Mouse (Mus musculus) gastrocnemius, postnatal 25 days (tissue): ENCODE data around the gene Rad51b. TPM values are rescaled to one million over a fixed set of nuclear protein-coding genes. Genes with fewer than 3 reads are reported as not detected.
A peak's percentile ranks its signal among the peaks of the same experiment; 100 is the strongest.

Source experiments
- DNase-seq: peaks from one replicate; pipeline ENCODE4 v3.0.0; 2022
- total RNA-seq, 2 experiments: library from RNA; stranded (reverse); gene quantifications; 1 replicate in 1 of 2; 2 replicates in 1 of 2; pipeline ENCODE4 v1.2.3; 2021

The Rad51b gene
- total RNA-seq, 2 experiments from 2014 or later: 0.13 TPM; not detected in 1

DNA sequence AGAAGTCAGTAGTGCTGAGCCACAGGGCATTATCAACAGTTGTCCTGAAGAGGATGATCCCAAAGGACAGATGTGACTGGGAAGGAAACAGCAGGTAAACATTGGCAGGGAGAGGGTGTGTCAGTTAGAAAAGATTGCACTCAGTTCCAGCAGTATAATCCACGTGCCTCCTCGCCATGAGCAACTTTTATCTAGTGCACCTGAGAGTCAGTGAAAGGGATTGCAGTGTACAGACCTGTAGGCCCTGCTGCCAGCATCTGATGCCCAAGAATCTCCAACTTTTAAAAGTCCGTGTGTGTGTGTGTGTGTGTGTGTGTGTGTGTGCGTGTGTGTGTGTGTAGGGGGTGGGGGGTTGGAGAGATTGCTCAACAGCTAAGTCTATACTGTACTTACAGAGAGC is 195.5 kb downstream of the Rad51b start:
- DNase-seq: no peak

DNA sequence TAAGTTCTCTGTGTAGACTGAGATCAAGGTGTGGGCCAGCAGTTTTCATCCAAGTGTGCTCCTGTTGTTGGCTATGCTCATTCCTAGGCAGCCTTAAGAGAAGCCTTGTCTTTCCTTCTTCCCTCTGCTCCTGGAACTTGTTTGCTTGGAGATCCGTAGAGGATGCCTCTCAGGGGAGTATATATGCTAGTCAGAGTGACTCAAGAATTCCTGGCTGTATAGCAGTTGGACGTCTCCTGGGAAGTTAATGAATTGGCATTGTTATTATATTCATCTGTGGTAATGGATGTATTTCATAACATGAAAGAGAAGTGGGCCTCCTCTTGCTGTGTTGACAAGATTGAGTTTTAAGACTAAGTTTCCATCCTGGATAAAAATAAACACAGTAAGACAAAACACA is 196.4 kb downstream of the Rad51b start:
- DNase-seq: no peak

DNA sequence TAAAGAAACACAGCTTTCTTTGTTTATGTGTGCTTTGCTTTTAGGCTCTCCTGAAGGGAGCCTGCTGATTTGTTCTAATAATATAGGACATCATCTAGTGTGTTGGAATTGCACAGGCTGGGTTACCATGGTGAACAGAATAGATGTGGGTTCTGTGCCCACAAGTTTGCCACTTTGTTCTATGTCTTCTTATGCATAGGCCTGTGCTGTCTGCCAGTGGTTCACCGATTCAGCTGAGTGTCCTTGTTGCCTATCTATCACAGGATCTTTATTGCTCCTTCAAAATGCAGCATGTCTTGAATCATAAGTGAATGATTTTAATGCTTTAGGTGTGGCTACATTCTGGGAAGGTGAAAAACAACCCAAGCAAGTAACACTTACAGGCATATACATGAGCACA is 201.2 kb downstream of the Rad51b start:
- DNase-seq: no peak

DNA sequence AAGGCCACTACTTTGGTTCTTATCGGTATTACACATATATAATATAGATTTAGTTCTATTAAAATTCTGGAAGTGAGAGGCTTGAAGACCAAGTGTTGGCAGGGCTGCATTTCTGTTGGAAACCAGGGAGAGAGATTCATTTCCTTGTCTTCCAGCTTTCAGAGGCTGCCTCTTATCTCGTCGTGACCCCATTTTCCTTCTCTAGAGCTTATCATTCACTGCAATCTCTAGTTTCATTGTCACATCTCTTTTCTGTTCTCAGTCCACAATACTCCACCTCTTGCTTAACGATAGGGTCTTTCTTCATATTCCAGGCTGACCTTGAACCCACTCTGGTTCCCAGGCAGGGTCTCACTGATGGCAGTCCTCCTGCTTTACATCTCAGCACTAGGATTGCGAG is 202.7 kb downstream of the Rad51b start:
- no peak for DNase-seq

DNA sequence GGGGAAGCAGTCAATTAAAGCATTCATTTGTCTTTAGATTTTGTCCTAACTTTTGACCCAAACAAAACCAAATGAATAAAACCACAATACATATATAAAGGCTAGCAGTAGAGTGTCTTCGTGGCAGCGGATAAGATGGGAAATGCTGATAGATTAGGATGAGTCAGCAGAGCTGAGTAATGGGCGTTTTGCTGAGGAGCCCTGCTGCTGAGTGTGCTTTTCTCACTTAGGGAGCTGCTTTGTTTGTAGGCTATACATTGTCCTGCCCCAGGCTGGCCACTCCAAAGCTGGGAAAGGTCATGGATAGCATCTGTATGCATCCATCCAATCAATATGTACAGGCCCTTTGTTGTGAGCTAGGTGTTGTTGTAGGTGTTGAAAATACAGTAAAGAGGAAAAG is 204.8 kb downstream of the Rad51b start:
- DNase-seq: no peak

DNA sequence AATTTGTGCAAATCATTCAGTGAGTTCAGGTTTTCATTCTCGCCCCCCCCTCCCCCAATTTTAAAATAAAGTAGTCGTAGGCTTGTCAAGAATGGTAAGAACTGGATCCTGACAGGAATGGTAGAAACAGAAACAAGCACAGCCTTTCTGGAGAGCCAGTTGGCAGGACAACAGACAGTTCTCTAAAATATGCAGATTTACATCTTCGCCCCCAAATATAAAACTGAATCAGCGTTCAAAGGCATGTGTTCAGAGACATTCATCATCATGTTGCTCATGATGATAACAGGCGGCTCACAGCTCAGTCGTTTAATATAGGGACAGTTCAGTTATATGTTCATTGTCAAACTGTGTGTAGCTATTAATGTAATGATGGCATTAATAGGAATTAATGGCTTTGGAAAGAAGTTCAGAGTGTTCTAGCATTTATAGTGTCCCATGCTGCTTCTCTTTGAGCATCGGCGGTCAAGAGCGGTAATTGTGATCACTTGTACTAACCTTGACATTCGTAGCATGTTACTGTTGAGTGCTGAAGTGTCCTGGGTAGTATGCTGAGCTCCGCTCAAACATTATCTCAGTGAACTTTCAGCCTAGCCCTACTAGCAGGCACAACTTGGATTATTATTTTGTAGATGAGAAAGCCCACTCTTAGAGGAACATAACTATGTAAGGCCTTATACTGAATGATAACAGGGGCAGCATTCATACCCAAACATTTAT is 205.9 kb downstream of the Rad51b start:
- no peak for DNase-seq

DNA sequence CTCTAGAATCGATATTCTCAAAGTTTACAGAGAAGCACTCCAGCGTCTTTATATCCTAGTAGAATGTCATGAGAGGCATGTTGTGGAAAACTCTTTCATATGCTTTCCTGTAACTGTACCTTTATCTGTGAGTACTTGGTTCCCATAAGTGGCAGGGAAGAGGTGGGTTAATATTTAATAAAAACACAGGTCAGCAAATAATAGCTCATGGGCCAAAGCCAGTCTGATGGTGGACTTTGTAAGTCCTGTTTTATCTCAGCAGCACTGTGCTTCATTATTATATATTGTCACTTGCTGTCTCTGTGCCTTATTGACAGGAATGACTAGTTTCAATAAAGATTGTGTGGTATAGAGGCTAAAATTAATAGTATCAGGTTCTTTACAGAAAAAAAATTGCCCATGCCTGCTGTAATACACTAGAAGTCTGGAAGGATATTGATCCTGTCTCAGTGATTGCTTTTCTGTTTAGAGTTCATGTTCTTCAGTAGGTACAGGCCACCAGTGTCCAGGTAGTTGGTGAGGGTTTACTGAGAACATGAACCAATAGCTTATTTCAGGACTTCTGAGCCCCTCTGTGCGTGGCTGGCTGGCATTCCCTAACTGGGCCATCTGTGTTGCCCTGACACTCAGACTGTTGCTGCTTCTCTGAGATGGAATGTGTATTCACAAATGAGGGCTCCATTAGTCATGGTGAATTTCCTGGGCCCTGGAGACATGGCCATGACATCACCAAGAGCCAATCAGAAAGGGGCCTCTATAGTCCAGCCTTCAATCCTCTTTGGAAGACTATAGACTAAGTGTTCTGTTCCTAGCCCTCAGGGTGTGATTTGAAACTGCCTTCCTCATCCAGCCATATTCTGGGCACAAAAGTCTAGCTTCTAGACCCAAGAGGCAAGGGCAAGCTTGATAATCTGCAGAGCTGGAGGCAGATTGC is 206.8 kb downstream of the Rad51b start:
- DNase-seq: no peak

DNA sequence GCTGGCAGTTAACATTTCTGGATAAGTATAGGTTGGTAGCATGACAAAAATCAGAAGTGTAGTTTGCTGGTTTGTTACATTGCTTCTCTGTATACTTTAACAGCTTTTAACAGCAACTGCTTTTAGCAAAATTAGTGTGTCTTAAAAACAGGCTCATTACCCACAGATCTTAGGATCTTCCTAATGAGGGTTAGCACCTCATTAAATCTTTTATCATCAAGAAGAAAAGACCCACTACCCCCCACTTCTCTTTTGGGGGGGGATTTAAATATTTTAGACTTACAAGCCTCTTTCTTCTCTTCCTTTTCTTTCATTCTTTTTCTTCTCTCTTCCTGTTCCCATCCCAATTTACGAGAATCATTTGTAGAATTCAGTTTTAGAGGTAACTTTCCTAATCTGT is 207.6 kb downstream of the Rad51b start:
- DNase-seq: no peak

DNA sequence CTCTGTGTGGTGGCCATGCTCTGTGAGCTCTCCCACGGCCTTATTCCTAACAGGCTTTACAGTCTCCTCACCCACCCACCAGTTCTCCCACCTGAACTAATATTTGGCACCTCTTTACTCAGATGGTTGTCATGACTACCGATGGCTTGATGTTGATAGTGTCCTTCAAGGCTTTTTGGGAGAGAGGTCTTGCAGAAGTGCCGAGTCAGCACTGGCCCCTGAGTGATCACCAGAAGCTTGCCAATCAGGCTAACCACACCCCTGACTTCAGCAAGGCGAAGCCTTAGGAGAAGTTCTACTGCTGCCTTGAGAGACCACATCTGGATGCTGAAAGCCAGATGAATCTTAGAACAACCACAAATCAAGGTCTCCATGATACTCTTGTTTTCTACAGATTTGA is 209.3 kb downstream of the Rad51b start:
- DNase-seq: no peak

DNA sequence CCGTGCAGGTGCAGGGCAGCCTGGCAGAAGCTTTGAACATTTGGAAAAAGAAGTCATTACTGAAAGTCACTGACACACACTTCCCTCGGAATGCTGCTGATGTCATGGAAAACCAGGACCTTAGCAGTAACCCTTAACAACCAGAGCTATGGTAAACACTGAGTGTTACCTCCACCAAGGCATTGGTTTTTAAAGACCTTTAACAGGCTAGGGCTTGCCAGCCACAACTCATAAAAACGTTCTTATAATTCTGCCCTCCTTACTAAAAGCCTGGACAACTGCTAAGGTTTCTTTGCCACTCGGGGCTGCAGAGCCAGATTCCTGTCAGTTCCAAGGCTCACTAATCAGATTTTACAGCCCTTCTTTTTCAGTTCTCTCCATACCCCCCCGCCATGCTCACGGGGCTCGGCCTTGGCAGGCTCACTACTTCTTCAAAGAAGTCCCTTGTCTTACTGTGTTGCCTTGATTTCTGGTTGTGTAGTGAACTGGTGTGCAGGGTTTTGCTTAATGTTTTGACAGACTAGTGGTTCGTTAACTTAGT is 210.1 kb downstream of the Rad51b start:
- DNase-seq: peak; percentile 18

DNA sequence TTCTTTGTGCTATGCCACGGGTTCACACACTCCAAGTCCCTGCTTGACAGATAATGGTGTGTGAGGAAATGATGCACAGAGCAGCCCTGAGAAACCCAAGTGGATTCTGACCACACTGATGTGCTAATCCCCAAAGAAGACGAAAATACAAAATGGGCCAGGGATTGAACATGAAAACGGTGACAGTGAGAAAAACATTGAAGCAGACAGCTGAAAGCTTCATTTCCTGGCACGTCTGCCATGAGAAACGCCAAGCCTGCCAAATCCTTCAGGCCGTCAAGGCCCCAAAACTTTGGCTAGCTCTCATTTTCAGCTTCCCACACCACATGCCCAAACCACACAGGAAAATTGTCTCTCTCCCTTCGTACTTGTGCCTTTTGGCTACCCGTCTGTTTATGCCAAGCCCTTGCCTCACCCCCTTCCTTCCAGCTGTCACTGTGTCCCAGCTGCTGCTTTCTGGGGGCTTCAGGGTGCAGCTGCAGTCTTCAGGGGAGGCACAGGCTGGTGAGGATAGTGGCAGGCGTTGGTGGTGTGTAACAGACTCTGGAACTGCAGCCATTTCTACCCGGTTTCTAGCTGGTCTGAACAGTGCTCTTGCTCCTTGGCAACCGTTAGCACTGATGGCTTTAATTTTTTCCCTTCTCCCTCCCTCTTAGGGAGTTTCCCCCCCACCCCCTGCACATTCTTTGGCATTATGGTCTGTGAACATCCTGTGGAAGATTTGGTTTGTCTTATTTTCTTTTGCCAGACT is 214.5 kb downstream of the Rad51b start:
- peak; percentile 69 for DNase-seq

DNA sequence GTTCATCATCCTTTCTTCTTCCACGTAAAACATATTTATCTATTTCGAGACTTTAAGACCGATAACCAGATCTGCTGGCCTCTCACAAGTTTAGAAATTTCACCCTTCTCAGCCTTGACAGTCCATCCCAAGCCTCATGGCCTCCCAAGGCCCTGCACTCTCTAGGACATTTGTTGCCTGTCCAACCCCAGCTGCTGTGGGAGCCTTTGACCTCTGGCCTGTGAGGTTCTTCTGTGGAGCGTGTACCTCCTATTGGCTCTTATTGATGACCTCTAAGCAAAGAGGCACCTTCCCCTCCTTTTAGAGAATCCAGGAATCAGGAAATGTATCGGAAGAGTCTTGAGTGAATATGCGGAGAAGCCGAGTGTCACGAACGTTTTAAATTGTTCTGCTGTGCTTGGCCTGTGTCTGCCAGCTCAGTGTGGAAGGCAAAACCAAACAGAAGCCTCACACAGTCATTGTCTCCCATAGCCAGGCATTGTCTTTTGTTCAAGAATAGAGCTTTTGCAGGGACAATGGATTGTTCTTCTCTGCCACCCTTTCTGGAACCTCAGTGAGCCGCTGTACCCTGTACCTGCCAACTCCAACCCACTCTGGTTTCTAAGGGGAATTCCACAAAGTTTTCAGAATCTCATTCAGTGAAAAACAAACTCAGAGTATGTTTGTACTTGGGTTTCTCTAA is 215.3 kb downstream of the Rad51b start:
- DNase-seq: no peak

DNA sequence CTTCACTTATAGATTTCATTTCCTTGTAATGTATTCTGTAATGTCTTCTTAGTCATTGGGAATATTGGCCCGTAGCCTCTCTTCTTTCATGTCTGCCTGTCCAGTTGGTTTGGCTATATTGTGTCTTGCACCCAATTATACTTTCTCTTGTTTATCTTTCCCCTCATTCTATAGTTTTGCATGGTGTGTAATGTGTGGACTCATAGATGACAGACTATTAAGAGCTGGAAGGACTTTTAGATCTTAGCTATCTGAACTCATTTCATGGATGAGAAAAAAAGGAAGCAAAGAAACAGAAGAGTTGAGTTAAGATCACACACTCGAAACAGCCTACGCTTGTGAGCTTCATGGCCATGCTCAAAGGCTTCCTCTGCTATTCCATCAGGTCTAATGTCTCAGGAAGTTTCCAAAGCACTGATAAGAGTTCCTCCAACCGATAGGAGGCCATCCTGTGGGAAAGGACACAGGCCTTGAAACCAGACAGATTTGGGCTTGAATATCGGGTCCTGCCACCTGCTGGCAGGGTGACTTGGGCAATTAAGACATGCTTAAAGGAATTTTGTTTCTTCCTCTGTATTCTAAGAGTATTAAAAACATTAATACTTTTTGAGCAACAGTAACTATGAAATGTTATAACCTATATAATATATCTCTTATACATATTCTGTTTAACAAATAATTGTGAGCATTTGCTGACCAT is 216.1 kb downstream of the Rad51b start:
- DNase-seq: no peak

DNA sequence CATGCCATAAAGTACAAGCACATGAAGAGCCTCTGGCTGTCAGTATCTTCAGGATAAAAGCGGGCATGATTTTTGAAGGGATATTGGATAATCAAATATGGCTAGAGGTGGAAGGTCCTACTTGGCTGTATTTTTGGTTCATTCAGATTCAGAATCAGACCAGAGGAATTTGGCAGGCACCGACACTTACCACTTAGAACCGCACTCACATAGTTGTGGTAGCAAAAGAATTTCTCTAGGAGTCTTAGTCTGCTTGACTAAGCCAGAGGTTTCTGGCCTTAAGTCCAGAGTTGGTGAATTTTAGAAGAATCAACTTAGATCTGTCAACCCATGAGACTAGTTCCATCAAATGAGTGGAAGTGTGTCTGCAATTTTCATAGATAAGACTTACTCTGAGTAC is 217.6 kb downstream of the Rad51b start:
- DNase-seq: no peak

DNA sequence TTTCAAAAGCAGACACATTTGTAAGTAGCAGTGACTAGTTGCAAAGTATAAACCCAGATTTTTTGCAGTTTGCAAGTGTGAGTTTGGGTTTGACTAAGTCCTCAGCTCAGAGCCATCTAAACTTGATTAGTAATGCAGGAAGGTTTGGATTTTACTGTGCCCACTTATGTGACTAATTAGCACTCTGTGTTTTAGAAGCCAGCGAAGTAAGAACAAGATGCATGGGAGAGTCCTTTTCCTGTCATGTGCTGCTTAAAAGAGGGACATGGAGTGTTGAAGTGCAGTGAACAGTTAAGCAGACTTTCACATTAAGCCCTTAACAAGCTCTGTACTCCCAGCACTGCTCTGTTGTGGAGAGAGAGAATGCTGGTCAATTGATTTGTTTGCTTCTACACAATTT is 225.3 kb downstream of the Rad51b start:
- no peak for DNase-seq

DNA sequence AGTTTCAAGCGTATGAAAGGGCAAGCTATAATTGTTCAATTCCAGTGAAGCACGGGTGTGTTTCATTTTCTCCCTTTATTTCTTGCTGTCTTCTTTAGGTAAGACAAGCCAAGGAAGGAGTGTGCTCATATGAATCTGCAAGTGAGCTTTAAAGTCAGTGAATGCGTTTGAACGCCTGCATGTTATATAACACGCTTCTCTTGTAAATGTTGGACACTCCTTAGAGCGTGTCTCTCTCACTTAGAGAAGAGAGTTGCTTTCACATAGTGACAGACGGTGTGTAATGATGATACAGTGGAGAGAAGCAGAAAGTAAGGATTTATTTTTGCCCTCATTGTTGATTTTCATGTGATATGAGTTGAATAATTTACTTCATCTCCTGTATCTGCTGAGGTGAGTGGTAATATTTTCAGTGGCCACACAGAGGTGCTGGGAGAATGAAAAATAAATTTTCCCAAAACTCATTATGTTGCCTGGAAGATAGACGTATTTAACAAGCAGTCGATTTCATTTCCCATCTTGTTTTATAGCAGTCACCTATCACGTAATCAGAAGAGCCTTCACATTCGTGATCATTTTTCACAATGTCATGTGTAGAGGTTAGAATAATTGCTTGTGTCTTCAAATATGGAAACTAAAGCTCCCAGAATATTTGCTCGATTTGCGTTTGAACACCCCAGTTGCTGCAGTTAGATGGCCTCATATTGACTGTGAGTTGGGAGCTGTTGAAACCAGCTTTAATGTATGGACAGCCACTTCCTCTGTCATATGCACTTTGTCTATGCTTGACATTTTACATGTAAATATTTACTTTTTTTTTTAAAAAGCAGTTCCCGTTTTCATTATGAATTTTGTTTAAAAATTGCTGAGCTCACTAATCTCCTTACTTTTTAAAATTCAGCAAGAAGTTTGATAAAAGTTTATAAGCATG is 228.1 kb downstream of the Rad51b start:
- no peak for DNase-seq

DNA sequence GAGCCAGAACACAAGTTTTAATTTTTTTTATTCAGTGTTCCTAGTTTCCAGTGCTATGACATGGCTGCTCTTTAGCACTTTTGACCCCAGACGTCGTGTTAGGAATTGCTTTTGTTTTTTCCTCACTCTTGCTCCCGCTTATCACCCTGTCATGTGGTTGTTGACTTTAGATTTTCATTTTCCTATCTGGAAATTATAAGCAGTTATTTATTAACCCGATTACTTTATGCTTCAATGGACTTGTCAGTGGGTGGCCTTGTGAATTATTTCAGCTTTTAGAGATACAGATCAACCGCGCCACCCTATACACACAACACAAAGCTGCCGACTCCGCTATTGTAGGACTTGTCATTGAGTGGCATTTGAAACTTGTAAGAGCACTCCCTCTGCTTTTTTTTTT is 228.8 kb downstream of the Rad51b start:
- DNase-seq: no peak

DNA sequence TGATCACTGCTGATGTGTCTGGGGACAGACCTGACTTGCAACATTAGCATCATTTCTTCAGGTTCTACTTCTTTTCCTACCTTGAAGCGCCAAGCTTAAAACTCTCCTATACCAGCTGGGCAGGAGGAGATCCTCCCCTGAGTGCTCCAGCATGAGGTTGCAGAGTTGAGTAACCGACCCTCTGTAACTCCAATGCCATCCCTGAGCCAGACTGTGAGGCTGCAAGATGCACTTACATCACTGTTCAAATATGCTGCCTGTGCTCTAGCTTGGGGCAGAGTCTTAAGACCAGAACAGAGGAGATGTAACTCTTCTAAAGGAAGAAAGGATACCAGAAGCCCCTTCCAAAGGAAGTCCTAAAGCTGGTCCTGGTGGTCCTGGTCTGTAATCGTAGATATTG is 230.1 kb downstream of the Rad51b start:
- DNase-seq: no peak

DNA sequence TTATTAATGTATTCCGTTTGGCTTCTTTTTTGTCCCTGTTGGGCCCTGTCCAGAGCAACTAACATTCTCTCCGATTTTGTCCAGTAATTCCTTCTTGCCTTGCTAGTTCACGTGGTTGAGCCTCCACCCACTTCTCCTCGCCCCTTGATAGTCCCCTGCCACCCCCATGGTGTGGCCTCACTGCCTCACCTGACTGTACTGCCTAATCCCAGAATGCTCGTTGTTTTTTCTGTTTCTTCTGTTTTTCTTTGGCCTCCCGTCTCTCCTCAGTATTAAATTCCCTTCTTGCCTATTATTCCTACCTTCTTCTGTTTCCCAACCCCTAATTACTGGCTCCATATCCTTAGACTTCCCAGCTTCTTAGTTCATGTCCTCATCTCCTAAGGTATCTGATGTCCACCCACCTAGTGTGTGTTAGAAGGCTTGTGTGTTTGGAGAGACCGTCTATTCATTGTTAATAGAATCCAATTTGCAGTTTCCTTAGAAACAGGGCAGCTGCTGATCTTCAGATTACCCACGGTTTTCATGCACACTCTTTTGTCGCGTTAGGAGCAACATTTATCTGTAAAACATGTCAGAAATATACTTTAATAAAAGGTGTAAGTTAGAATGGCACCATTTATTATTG is 233.3 kb downstream of the Rad51b start:
- no peak for DNase-seq
